Mouse (Mus musculus): ENCODE results near the gene Sez6l.

Gene Sez6l

GRCm38 (mm10) chr5:112381154-112381553 lies 195.8 kb downstream of the Sez6l start:
- DNase-seq: no peak

- DNase-seq: no peak
Observed at GRCm38 (mm10) chr5:112378716-112379115, 198.3 kb downstream of the Sez6l start.

- no peak for DNase-seq
Observed at GRCm38 (mm10) chr5:112377380-112377779, 199.6 kb downstream of the Sez6l start.

- no peak for DNase-seq
Observed at GRCm38 (mm10) chr5:112376111-112376510, 200.9 kb downstream of the Sez6l start.

GRCm38 (mm10) chr5:112371933-112372332 lies 205.1 kb downstream of the Sez6l start:
- no peak for DNase-seq

- no peak for DNase-seq
Observed at GRCm38 (mm10) chr5:112370236-112370813, 206.7 kb downstream of the Sez6l start.

DNA sequence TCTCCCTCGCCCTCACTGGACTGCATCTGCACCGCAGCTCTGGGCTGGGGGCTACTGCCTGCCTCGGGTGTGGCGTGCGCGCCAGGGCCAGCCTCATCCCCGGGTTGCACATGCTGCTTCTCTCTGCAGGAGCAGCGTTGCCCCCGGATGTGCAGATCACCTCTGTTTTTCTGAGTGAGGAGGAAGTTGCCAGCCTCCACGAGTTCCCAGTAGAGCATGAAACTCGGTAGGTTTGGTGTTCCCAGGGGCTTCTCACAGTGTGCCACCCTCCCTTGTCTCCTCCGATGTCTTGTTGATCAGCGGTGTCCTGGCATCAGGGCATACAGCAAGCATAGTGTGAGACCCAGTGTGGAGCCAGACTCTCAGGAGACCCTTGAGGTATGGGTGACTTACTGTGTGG lies 207.7 kb downstream of the Sez6l start:
- DNase-seq: peak; percentile 26 to 30

All from B cell, adult 2 months (primary cell).